Mouse (Mus musculus) spleen, postnatal 36 days (tissue): ENCODE data around the gene Mbnl2.

Experiments
- DNase-seq, 2 experiments: peaks; one replicate each; pipeline ENCODE4 v3.0.0; 2022; ENCODE audit warnings: low spot score in 2 of 2, mixed read lengths in 1 of 2

Mbnl2 gene

DNA sequence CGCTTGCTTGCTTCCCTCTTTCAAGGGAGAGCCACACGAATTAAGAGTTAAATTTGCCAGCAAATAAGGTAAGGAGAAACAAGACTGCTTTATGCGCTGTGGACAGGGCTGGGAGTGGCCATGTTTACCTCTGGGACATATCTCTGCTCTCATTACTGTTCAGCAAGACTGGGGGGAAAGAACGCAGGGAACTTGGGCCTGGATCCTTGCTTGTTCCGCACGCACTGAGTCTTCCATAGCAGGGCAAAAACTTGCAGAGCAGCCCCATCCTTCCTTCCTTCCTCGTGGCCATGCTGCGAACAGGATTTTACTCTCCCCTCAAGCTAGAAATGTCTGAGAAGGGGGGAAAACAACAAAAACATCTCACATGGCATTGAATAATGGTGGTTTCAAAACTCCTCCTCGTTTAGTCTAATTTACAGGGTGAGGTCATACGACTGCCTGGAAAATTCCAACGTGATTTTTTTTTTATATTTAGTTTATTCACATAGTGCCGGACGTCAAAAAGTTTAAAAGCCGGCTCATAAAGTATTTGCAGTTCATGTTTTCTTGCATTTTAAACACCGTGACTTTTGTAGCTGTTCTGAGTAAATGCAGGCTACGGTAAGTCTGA is 21.8 kb downstream of the Mbnl2 start:
- DNase-seq: no peak

DNA sequence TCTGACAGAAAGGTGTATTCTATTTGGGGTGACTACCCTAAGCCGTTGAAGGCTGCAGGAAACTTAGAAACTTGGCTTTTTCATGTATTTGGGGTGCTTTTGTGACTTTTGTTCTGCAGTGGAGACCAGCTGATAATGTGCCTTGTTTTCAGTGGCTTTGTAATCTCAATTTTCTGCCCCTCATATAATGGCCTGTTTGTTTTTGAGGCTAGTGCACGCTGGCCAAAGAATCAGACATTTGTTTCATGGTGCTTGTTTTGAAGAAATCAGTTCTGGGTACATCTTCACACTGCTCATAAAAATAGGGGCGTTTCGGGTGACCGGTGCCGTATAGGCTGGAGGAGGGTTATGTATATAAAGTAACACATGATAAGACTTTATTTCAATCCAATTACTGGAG is 22.4 kb downstream of the Mbnl2 start:
- DNase-seq: no peak

DNA sequence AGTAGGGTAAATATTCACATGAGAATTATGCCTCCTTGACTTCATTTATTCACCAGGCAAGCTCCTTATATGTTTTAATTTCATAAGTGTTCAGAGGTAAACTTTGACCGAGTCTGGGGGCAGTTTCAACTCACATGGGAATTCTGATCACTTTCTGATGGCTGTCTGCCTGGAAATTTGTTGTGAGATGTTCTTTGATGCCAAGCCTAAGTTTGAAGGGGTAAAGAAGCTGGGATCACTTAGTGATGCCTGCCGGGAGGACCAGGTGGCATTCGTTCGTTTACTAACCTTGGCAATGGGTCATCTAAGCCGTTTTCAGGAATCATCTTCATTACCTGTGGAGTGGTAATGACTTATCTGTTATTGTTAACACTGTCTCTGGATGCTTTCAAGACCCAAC is 23.0 kb downstream of the Mbnl2 start:
- DNase-seq: no peak

DNA sequence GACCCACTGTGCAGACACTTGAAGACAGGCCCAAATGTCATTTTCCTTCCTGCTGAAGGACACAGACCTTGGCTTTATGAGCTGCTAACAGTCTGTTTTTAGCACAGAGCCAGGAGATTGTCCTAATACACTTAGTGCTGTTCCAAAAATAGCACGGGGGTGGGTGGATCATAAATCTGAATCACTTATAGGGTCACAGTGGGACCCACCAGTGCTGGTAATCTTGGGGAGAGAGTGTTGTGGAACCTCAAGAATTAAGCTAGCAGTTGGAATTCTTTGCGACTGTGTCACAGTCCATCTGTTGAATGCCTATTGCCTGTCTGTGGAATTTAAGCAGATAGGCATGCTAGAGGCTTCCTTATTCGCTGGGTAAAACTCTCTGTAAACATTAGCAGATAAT is 24.2 kb downstream of the Mbnl2 start:
- no peak for DNase-seq

DNA sequence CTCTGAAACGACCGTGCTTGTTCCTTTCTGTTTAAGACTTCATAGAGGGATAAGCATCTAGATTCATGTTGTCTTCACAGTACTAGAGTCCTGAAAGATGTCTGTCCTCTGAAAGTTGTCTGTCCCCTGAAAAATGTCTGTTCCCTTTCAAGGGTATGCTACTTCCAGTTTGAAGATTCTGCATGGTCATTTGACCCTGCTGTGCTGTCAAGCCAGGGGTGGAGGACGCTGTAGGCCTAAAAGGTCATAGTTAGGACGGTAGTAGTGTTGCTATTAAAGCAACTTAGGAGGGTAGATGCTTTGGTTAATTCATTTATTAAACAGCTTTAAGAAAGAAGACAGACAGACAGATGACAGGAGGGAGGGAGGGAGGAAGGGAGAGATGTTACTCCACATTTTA is 24.7 kb downstream of the Mbnl2 start:
- DNase-seq: no peak

DNA sequence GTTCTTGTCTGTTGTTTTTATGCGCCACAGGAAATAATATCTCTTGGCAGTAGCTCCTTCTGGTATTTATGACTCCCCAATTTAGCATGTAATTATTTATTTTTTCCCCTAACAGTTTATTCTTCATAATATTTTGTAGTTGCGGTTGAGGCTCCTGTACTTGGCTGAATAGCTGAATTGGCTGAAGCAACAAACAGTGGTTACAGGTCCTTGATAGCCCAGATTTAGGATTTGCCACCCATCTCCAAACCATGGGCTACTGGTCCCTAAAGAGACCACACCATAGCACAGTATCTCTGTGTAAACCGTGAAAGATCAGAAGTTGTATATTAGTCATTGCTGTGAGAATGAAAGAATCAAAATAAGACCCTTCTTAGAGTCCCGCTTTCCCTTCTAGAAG is 25.3 kb downstream of the Mbnl2 start:
- no peak for DNase-seq

DNA sequence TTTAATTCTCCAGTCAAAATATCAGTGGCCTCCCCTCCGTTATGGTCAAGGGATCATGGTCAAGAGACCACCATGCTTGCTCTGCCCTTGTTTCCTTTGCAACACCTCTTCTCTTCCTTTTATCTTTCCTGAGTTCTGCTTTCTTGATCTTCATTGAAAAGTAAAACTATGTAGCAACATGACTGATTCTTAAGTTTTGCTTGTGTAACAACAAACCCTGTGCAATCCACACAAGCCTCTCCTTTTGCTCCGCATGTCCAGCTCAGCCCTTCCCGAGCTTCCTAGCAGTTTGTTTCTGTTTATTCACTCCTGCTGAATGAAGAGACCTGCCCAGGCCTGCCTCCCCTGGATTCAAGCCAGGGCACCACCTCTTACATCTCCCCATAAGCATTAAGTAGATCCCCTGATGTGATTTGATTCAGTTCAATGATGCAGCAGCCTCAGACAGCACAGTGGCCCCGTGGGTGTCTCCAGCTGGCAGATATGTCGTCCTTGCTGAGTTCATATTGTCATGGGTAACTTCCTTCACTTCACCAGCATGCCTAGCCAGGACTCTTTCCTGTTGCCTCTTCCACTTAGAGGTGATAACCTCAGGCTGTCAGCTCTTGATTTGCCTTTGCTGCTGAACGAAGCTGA is 27.6 kb downstream of the Mbnl2 start:
- no peak for DNase-seq

DNA sequence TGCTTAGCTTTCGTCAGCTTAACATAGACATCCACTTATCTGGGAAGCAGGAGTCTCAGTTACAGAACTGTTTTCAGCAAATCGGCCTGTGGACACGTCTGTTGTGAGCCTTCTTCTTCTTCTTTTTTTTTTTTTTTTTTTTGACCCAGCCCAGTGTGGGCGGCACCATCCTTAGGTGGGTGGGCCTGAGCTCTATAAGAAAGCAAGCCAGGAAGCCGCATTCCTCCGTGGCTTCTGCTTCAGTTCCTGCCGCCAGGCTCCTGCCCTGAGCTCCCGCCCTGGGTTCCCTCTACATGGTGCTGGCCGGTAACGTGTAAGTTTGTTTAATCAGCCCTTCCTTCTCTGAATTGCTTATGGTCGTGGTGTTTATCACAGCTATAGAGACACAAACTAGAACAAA is 30.8 kb downstream of the Mbnl2 start:
- peak in 1 of 2 experiments; percentile 25 for DNase-seq

DNA sequence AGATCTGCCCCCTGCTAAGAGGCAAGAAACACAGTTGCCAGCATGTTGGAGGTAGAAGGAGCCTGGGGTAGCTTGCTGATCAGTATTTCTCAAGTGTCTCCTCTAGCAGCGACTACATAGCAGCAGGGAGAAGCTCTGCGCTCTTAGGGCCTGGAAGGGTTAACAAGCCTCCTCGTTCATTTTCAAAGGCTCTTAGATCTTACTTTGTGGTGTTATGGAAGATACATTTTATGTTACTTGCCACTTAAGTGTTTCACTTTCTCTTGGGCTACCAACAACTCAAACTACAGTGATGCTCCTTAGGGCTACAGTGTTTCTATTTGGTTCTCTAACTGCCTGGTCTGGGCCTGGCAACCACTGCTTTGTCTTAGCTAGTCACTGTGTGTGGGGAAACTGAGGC is 31.9 kb downstream of the Mbnl2 start:
- no peak for DNase-seq

DNA sequence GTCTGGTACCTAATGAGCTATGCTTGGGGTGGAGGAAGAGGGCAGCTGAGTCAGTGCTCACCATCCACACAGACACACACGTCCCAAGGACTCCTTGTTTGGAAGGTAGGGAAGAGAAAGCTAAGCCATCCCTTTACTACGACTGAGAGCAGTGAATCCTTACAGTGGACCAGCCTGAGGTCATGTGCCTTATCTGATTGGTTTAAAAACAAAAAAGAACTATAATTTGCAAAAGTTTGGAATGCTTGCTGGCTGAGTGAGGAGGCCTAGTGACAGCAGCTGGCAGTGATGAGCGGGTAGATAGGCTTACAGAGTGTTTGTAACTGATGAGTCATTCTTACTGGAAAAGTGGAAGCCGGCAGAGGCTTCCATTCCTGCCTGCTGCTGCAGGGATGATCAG is 32.5 kb downstream of the Mbnl2 start:
- no peak for DNase-seq

DNA sequence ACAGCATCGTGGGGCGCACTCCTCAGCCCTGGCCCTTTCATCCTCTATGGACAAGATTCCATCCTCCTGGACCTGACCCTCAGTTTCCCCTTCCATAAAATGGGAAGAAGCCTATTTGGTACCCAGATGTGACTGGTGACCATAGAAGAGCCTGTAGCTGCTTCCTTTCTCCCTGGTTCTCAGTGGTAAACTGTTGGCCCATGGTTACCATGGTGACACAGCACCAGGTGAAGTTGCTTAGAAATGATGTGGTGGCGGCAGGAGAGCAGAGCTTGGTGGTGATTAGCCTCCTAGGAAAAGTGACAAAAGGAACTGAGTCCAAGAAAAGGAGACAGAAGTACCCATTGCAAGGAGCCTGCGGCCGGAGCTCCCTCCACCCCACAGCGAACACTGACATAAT is 34.2 kb downstream of the Mbnl2 start:
- no peak for DNase-seq

DNA sequence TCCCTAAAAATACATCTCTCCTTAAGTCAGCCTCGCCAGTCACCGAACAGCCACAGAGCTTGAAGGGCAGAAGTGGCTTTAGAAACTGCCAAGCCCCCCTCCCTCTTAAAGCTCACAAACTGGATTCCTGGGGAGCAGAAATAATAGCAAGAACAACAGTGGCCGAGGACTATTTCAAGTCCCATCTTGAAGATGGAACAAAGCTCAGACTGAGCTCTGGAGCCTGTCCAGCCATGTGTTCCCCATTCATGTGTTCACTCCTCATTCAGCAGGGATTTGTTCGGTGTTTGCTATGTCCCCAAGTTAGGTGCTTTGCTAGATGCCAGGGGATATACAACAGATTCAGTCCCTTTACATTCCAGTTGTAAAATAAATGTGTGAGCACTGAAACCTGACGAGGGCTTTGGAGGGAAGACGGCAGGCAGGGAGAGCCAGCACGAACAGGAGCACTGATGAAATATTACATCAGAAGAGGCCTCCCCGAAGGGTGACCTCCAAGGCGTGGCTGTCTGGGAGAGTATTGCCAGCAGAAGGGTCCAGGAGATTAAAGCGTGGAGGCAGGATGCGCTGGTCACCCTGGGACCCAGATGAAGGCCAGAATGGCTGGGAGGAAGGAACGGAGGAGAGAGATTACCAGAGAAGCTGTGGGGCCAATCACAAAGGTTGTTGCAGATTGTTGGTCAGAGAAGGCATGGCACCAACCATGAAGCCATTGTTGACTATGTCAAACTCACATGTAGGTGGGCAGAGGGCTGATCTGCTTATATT is 36.0 kb downstream of the Mbnl2 start:
- no peak for DNase-seq

DNA sequence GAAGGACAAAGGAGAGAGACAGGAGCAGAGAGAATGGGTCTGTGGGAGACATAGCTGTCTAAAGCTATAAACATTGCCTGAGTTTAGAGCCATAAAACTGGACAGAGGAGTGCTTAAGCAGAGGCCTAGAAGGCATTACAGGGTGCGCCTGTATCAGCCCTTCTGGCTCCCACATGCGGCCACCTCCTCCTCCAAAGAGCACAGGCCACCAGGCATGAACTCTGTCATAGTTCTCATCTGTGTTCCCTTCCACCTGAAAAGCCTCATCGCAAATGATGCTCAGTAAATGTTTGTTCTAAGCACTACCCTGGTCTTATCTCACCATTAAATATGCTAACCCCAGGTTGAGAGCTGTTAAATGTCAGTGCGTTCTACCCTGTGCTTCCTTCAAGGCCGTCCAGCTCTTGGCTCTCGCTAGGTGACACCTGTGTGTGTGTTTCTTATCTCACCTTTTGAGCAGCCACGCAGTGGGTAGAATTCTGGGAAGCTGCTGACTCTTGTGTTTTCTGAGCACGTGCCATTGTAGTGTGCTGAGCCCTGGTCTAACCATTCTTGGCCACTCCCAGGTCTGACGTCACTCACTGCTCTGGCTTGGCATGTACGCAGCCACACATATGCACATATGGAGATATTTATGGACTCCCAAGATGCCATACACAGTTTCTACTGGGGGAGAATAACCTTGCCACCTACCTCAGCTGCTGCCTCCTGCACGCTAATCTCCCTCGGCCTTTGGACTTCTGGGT is 37.4 kb downstream of the Mbnl2 start:
- no peak for DNase-seq

DNA sequence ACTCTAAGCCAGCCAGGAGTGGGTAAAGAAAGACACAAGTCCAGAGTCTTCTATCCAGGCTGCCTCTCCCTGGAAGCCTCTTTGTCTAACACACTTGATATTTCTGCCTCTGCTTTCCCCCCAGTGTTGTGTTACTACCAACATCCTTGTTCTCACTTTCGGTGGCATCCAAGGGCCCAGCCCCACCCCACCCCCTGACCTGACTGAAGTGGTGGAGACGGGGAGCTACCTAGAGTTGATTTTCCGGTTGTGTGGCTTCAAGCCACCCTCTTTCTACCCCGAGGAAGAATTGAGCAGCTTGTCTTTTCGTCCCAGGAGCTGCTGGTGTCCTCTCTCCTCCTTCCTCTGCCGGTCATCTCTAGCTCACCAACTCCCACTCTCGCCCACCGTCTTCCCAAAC is 38.0 kb downstream of the Mbnl2 start:
- DNase-seq: no peak

DNA sequence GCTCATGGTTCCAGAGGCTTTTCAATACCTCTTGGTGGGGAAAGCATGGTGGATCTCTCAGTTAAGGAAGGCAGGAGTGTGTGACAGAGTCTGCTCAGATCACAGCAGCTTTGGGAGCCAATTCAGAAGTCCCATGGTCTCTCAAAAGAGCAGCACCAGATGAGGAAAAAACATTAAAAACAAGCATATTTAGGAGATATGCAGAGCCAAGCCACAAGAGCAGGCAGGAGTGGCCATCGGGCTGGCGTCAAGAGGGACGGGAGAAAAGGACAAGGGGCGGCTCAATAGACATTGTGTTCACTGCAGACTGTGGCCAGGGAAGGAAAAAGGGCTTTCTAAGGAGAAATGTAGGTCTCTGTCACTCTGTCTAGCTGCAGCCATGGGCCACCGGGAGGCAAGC is 40.3 kb downstream of the Mbnl2 start:
- DNase-seq: no peak

DNA sequence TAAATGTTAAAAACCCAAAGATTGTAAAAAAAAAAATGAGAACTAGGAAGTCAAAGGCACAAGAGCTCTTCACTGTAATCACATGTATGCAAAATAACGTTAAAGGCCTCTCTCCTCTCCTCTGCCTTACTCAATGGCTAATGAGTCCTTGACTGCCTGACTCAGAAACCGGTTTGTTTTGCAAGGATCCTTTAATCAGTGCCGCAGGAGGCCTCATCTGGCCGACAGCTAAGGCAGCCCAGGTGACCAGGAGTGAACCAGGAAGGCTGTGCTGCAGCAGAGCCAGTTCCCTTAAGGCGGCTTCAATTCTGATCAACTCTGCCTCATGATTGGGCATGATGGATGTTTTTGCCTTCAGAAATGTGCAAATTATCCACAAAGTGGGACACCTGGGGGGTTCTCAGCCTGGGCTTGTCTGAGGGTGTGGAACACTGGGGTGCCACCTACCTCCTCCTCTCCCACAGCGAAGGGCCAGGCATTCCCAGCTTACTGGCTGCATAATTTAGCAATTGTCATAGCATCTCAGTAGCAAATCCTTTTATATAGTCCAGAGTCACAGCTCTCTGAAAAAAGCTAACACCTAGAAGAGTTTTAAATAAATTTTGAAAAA is 43.0 kb downstream of the Mbnl2 start:
- DNase-seq: no peak

DNA sequence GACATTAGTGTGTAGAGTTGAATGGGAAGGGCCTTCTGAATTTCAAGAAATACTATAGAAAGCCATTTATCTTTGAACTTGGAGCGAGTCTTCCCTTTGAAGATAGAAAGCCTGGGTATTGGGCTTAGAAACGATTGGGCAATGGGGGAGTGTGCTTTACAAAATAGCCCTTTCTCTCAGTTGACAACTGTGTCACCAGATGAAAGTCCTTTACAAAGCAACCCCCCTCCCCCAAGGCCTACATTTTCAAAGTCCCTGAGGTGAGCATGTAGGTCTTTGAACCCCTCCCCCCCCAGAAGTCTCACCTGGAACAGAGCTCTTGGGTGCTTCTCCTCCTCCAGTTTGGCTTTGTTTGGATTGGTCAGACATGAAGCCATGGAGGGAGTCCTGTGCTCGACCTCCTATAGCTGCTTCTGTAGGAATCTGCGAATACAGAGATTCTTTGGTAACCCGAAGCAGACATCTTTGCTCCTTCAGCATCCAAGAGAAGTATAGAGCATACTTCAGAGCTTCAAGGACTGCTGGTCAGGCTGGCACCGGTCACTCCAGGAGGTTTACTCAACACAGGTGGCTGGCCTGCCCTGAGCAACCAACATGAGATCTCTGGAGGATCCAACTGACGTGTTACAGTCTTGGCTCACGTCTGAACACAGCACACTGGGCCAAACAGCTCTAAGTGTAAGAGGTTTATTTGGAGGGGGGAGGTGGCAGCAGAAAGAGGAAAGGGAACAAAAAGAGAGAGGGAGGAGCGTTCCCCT is 43.7 kb downstream of the Mbnl2 start:
- DNase-seq: no peak

DNA sequence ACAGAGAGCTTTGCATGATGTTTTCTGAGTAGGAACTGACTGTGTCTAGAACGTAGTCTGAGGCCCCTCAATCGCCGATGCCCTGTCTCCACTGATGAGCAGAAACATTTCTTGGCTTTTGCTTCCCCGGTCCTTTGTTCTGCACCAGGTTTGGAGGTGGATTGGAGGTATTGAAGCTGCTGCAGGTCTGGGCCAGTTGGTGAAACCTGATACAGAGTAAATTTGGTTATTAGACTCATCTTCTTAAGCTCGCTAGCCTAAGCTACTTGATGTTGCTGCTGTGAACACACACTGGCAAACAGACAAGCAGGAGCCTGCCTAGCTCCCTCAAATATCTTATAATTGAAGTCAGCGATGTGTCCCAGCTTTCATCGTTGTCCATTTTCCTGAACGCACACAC is 46.6 kb downstream of the Mbnl2 start:
- DNase-seq: no peak

DNA sequence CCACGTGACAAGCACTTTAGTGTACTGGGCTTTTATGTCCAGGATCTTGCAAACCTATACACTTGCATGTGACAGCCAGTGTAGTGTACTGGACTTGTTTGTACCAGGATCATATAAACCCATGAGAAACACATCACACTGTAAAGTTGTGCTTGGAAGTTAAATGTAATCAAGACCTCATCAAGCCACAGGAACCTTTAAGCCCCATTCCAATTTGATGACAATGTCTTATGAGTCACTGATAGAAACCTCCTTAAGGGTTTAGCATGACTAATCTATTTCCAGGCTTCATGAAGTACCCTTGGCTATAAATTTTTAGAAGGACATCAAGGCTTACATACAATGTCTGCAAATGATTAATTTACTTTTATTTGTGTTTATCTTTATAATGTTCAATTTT is 47.6 kb downstream of the Mbnl2 start:
- DNase-seq: no peak

DNA sequence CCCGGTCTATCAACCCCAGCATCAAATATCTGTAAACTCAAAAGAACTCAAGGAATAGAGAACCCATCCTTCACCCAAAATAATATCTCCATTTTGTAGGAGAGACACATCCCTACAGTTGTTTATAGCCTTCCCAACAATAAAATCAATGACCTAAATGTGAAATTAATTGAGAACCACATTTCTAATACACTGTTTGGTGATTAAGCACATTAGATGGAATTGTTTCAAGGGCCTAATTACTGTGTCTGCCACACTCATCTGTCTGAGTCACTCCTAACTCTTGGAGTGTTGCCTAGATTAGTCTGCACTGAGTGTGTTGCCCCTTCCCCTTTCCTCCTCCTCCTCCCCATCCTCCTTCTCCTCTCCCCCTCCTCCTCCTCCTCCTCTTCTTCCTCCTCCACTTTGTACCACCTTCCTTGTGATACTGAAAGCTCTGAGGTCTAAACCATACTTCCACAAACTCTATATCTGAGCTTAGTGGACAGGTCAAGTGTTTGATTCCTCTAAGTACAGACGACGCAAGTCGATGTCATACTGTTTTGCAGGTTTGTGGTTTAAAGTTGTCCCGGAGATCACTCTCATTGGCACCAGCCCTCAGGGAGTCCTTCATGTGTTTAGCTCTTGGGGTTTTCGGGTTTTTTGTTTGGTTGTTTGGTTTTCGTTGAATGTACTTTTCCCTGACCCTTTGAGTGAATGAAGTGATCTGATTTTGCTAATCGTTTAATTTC is 48.8 kb downstream of the Mbnl2 start:
- DNase-seq: no peak
